Mouse (Mus musculus): ENCODE results near the gene H2-D1.

H2-D1 gene
- long read RNA-seq, experiment 1, transcript H2-D1-202 (8 exons, 2,102 nt) = major isoform, 592 of 703 reads
- long read RNA-seq, experiment 1, partial matches to known transcripts = 53 of 703 reads
- long read RNA-seq, experiment 1, other reads (novel, unspliced or antisense) = 58 of 703 reads
- long read RNA-seq, experiment 2, transcript H2-D1-202 (8 exons, 2,102 nt) = major isoform, 481 of 568 reads
- long read RNA-seq, experiment 2, partial matches to known transcripts = 54 of 568 reads
- long read RNA-seq, experiment 2, other reads (novel, unspliced or antisense) = 33 of 568 reads

DNA sequence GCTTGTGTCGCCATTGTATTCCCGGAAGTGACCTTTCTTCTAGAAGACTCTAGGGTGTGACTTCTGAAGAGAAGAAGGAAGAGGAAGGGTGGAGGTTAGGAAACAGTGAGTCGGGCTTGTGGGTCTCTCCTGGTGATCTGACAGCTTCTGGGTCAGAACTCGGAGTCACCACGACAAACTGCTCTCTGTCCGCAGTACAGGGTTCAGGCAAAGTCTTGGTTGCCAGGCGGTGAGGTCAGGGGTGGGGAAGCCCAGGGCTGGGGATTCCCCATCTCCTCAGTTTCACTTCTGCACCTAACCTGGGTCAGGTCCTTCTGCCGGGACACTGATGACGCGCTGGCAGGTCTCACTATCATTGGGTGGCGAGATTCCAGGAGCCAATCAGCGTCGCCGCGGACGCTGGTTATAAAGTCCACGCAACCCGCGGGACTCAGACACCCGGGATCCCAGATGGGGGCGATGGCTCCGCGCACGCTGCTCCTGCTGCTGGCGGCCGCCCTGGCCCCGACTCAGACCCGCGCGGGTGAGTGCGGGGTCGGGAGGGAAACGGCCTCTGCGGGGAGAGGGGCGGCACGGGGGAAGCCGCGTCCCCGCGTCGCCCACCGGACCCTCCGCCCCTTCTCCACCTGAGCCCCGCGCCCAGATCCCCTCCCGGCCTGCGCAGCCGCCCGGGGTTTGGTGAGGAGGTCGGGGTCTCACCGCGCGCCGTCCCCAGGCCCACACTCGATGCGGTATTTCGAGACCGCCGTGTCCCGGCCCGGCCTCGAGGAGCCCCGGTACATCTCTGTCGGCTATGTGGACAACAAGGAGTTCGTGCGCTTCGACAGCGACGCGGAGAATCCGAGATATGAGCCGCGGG is at the start of gene H2-D1:
Gene H2-D1, plus strand, starts transcription at position 67 of the 859 bp plus-strand sequence.
- intact Hi-C loops (cut with DNase I) = no loop called here

DNA sequence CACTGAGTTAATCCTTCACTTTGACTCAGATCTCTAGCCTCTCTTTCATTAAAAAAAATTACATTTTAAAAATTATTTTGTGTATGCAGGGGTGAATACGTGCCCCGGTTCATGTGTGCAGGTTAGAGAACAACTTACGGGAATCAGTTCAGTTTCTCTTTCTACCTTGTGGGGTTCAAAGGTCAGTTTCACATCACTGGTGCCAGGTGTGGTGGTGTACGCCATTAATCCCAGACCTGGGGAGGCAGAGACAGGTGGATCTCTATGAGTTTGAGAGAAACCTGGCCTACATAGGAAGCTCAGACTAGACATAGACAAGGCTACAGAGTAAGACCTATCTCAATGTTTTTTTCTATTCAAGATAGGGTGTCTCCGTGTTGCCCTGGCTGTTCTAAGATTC is 49.5 kb upstream of the H2-D1 start:
- intact Hi-C loops (cut with DNase I) = no loop called here

DNA sequence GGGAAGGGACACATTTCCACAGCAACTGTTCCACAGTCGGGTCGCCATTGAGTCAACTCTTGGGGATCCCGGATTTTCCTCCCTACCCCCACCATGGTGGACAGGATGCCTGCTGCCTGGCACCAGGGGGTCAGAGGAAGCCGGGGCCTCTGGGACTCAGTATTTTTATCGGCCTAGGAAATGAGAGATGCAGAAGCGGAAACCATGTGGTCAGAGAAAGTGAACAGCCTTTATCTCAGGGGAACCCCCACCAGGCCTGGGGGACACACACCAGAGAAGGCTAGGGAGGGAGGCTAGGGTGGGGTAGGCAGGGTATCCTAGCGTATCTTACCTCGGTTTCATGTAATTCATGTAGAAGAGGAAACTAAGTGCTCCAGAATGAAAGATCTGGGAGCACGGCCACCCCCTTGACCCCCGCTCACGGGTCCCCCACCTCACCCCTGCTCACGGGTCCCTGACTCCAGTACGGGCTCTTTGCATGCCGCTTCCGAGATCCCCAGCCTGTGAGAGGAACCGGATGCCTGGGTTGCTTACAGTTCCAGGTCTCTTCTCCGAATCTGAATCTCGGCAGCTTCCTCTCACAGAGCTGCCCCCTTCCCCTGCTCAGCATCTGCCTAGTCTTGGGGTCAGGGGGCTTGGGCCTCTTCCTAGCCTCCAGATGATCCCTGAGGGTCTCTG is 43.9 kb upstream of the H2-D1 start:
- intact Hi-C loops (cut with DNase I) = no loop called here

DNA sequence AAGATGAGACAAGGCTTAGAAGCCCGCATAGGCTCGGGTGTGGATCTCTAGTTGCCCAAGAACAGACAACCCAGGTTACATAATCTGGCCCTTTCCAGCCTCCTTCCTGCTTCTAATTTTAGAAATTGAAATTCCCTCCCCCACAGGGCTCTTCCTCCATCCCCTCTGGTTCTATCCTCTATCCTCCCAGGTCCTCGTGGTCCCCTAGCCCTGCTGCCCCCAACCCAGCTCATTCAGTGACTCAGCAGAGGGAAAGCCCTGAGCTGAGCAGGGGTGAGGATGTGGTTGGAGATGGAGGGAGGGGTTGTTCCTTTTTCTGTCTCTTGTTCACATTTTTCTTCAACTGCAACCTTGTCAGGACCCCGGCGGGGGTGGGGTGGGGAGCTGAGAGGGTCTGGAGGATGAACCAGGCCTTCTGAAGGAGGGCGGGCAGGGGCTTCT is 42.9 kb upstream of the H2-D1 start:
- intact Hi-C loops (cut with DNase I) = no loop called here

DNA sequence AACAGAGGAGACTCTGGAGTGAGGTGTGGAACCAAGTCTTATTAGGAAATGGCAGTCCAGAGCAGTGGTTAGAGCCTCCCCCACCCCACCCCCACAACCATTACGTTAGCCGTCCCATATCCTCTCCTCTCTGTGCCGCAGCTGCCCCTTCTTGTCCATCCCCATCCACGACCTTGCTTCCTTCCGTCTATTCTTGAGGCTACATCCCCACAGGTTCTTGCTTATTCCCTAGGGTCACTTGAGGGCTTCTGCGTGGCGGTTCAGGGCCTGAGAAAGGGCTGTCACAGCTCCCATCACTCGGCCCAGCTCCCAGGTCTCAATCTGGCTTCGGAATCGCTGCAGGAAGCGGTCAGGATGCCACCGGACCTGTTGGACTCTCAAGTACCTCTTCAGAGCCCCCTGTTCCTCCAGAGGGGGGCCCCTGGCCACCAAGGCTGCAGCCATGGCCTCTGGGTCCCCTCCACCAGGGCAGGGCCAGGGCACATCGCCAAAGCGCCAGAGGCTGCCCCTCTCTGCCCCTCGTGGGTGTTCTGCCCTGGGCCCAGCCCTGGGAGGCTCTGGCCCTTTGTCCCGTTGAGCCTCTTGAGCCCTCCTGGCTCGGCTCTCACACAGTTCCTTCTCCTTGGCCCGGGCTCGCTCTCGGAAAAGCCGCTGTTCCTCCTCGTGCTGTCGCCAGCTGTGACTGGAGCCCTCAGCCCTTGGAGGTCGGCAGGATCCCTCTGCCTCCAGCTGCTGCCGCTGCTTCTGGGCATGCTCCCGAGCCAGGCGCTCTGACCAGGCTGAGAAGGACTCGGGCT is 42.2 kb upstream of the H2-D1 start, which contains the start of gene Gm16181:
Gene Gm16181, plus strand, starts transcription at position 679 of the 797 bp plus-strand sequence.
- intact Hi-C loops (cut with DNase I) = no loop called here

DNA sequence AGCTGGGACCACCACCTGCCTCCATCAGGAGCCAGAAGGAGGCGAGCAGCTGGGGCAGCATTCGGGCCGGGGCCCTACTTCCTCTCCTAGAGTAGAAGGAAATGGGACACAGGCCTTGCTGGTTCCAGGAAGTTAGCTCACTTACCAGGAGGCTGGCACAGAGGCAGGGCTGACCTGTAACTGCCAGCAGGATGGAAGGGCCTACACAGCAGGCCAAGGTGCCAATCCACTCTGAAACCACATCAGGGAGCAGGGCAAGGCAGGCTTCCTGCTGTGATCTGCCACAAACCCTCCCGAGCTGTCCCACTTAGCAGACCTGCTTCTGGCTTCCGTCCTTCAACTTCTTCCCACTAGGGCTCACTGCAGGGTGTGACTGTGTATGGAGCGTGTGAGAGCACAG is 40.2 kb upstream of the H2-D1 start:
- intact Hi-C loops (cut with DNase I) = no loop called here

DNA sequence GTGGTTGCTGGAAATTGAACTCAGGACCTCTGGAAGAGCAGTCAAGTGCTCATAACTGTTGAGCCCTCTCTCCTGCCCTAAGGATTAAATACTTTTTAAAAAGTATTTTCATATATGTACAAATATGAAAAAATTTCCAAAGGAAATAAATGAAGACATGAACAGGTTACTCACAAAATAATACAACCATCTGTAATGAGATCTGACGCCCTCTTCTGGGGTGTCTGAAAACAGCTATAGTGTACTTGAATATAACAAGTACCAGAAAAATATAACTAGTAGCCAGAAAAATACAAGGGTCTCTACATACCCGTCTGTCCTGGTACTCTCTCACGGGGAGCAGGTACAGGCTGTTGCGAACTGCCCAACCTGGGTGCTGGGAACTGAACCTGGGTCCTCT is 37.9 kb upstream of the H2-D1 start:
- intact Hi-C loops (cut with DNase I) = no loop called here

DNA sequence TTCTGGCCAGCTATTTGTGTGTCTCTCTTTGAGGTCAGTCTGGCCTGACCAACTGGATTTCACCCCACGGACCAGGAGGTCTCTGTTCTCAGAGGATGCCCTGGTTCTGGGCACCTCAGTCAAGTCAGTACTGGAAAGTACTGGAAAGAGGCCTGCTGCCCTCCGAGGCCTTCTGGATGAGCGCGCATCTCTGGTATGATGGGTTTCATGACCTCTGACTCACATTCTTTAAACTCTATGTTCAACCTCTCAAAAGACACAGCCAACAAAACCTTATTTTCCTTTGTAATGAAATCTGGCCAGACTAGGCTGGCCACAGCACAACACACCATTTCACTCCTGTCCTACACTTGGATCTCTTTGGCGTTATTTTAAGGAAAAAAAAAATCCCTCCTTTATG is 37.1 kb upstream of the H2-D1 start:
- intact Hi-C loops (cut with DNase I) = no loop called here

- intact Hi-C loops (cut with DNase I) = no loop called here
Observed at GRCm38 (mm10) chr17:35226561-35227046, 35.9 kb upstream of the H2-D1 start.

DNA sequence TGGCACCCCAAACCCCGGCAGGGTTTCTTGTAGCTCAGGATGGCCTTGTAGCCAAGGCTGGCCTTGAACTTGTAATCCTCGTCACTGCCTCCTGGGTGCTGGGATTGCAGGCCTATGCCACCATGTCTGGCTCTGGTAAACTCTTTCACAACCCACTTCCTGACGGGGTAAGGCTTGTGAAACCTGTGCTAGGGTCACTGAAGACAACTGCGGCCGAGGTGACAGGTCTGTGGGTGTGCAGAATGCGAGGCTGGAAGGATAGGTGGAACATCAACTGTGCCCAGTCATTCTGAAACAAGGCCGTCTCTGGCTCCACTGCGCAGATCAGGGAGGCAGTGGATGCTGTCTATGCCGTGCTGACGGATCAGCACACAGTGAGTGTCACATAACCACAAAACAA is 31.5 kb upstream of the H2-D1 start:
- intact Hi-C loops (cut with DNase I) = loop anchor here (5.0 to 10.0 kb wide), 2 partner anchors 34 to 206 kb away; partner anchors contain the start of gene Sapcd1

GRCm38 (mm10) chr17:35232043-35232442 is 30.5 kb upstream of the H2-D1 start:
- intact Hi-C loops (cut with DNase I) = loop anchor here (1.0 to 10.0 kb wide), 3 partner anchors 35 to 207 kb away; partner anchors contain the start of gene Sapcd1

- intact Hi-C loops (cut with DNase I) = loop anchor here (1.0 to 10.0 kb wide), 3 partner anchors 35 to 208 kb away; partner anchors contain the start of gene Sapcd1
Observed at GRCm38 (mm10) chr17:35232659-35233058, 29.9 kb upstream of the H2-D1 start.

DNA sequence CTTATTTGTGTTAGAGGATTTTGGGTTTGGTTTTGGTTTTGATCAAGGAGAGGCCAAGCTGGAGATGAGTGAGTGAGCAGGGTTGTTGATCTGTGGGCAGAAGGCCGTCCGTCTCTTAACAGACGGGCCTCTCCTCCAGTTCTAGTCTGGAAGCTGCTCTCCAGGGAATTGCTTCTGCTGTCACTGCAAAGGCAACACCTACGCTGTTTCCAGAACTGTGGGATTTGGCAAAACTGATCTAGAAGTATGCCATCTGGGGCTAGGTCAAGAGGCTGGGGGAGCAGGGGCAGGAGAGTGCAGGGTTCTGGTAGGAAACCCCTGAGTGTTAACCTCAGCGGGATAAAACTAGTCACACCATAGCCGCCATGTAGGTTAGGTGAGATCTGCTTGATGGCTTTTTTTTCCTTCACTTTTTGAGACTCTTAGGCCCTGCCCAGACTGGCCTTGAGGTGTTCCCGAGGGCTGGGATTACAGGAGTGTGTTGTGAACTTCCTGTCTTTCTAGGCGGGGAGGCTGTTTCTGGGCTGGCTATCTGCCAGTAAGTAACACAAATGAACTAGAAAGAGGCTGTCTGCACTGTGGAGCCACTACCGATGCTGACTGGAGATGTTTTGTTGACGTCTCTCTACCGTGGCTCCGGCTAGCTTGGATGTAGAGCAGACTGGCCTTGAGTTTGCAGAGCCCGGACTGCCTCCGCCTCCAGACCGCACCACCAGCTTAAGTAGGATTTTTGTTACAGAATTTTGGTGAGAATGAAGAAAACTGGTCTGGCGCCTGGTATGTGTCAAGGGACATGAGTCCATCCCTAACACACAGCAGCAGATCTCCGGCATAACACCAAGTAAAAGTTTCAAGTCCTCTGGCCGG is 29.2 kb upstream of the H2-D1 start, which contains the start of gene Atp6v1g2:
Gene Atp6v1g2, plus strand, starts transcription at position 547 of the 867 bp plus-strand sequence.
- intact Hi-C loops (cut with DNase I) = loop anchor here (5.0 to 10.0 kb wide), 2 partner anchors 36 to 209 kb away; partner anchors contain the start of gene Sapcd1

DNA sequence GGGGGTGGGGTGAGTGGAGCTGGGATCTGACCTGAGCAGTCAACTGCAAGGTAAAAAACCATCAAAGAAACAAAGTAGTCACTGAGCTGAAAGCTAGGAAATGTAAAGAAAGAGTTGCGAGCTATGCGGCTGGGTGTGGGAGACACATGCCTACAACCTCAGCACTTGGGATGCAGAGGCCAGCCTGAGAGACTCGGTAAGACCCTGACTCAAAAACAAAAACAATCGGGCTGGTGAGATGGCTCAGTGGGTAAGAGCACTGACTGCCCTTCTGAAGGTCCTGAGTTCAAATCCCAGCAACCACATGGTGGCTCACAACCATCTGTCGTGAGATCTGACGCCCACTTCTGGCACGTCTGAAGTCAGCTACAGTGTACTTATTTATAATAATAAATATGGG is 28.4 kb upstream of the H2-D1 start:
- intact Hi-C loops (cut with DNase I) = loop anchor here (5.0 to 10.0 kb wide), 2 partner anchors 37 to 209 kb away; partner anchors contain the start of gene Sapcd1

DNA sequence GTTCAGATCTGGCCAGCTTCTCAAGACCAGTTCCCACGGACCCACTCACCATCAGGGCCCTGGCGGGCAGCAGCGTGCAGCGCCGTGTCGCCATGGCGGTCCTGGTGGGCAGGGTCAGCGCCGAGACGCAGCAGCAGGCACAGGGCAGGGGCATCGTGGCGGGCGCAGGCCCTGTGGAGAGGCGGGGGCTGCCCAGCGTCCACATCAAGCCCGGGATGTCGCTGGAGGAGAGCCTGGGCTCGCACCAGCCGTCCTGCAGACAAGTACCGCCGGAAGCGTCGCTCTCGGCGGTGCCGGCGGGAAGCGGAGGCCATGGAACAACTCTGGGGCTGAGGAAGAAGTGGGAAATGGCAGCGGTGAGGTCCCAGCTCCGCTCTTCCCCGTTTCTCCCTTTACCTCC is 27.6 kb upstream of the H2-D1 start:
- intact Hi-C loops (cut with DNase I) = loop anchor here (5.0 to 10.0 kb wide), 2 partner anchors 38 to 210 kb away; partner anchors contain the start of gene Sapcd1

DNA sequence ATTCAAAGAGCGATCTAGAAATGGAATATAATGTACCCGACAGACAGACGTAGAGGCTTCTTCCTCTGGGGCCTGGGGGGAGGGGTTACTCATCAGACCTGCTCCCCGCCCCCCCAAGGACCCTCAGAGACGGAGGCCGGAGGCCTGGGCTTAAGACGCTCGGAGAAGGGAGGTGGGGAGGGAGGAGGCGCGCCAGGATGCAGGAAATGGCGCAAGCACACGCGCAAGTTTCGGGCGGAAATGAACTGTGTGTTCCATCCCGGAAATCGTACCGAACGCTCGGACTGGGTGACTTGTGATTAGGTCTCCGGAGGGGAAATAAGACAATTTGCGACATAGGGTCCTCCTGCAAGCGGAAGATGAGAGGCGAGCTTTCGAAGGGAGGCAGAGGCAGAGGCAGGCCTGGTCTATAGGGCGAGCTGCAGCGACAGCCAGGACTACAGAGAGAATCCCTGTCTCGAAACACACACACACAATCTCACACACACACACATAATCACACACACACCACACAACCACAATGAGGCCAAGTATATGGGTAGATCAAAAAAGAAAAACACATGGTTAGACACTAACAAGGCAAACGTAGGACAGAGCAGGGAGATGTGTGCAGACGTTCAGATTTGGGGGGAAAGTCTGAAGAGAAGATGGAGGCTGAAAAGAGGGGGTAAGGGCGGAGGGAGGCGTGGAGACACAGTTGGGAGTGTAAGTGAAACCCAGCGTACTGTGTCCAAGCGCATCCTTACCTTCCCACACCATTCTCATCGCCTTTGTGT is 26.7 kb upstream of the H2-D1 start, which contains the start of gene Nfkbil1:
Gene Nfkbil1, minus strand, starts transcription at position 179 of the 776 bp plus-strand sequence.
- intact Hi-C loops (cut with DNase I) = loop anchor here (10.0 kb wide), 1 partner anchor 211 kb away; the partner anchor contains the start of gene Sapcd1

GRCm38 (mm10) chr17:35236390-35236746 is 26.2 kb upstream of the H2-D1 start:
- intact Hi-C loops (cut with DNase I) = loop anchor here (10.0 kb wide), 1 partner anchor 212 kb away; the partner anchor contains the start of gene Sapcd1

GRCm38 (mm10) chr17:35236996-35237395 is 25.5 kb upstream of the H2-D1 start:
- intact Hi-C loops (cut with DNase I) = loop anchor here (10.0 kb wide), 1 partner anchor 212 kb away; the partner anchor contains the start of gene Sapcd1

Data from adrenal gland (tissue).